Mouse (Mus musculus): ENCODE data around the gene Lpar2.

Gene Lpar2

GRCm38 (mm10) chr8:69870003-69870765 lies 48.0 kb downstream of the Lpar2 start:
- DNase-seq (ENCODE audit: low spot score): no peak

GRCm38 (mm10) chr8:69870907-69871306 lies 48.7 kb downstream of the Lpar2 start:
- no peak for DNase-seq (ENCODE audit: low spot score)

- DNase-seq (ENCODE audit: low spot score): no peak
Observed at GRCm38 (mm10) chr8:69874155-69874554, 51.9 kb downstream of the Lpar2 start.

- no peak for DNase-seq (ENCODE audit: low spot score)
Observed at GRCm38 (mm10) chr8:69874654-69875053, 52.4 kb downstream of the Lpar2 start.

- DNase-seq (ENCODE audit: low spot score): no peak
Observed at GRCm38 (mm10) chr8:69876097-69876496, 53.9 kb downstream of the Lpar2 start.

- DNase-seq (ENCODE audit: low spot score): no peak
Observed at GRCm38 (mm10) chr8:69876967-69877366, 54.7 kb downstream of the Lpar2 start.

GRCm38 (mm10) chr8:69877396-69877795 lies 55.2 kb downstream of the Lpar2 start:
- DNase-seq (ENCODE audit: low spot score): no peak

- DNase-seq (ENCODE audit: low spot score): no peak
Observed at GRCm38 (mm10) chr8:69877992-69878391, 55.8 kb downstream of the Lpar2 start.

GRCm38 (mm10) chr8:69879678-69880077 lies 57.4 kb downstream of the Lpar2 start:
- no peak for DNase-seq (ENCODE audit: low spot score)

Data from yolk sac, embryonic 10.5 days (tissue).